Mouse (Mus musculus) bone marrow macrophage, adult 2 months (primary cell): ENCODE data around the gene Tmem198.

ENCODE experiments used
- CTCF ChIP-seq: IDR thresholded peaks from 2 replicates; pipeline ENCODE4 v1.5.1; 2012; ENCODE audit warnings: low read depth, mild to moderate bottlenecking, low read length, moderate library complexity
- POLR2A ChIP-seq: IDR thresholded peaks from 2 replicates; pipeline ENCODE4 v1.6.1; 2012; ENCODE audit warnings: mild to moderate bottlenecking, low read depth, low read length, borderline replicate concordance

- TF ChIP-seq POLR2A (no peak), CTCF (no peak)
Measured at GRCm38 (mm10) chr1:75511437-75512210, 32.3 kb downstream of the Tmem198 start.
